Mouse (Mus musculus) frontal cortex, postnatal 36 days (tissue): Measurements from ENCODE around the gene Msi1.

Experiments used
- DNase-seq, 2 experiments: peaks; one replicate each; pipeline ENCODE4 v3.0.0; 2022; ENCODE audit warnings: low spot score in 2 of 2

Msi1 gene

DNA sequence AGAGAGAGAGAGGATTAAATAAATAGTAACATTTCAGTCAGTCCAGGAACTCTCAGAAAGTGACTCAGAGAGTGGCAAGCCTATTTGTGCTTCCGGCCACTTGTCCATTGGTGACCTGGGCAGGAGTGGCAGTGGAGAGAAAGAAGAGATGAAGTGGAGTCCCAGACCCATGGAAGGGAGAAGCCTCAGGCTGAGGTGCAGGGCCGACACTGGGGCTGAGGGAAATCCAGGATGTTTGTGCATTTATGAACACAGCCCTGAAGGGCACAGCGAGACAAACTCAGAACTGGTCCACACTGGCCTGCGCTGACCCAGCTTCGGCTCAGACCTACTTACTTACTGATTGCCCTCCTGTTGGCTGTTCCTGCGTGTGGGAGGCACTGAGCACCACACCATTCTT, 40.4 kb downstream of the Msi1 start:
- DNase-seq: no peak

DNA sequence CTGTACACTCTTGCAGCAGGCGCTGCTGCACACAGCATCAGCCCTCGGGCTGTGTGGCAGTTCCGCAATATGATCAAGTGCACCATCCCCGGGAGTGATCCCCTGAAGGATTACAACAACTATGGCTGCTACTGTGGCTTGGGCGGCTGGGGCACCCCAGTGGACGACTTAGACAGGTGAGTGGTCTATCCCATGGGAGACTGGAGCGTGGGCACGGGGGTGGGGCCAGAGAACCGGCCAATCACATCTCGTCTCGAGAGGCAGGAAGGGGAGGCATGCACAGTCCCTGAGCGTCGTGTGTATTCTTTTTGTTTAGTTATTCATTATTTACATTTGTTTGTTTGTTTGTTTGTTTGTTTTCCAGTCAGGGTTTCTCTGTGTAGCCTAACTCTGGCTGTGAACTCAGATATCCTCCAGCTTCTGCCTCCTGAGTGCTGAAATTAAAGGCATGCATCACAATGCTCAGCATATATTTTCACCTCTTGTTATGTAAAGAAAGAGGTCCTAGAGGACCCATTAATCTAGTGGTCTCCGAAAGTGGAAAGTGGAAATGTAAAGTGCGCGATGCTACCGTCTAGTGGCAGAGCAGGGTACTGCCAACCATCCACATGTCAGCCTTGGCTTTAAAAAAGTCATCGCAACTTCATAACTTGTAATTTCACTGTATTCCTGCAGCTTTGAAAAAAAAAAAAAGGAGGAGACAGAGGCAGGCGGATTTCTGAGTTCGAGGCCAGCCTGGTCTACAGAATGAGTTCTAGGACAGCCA, 41.5 kb downstream of the Msi1 start:
- DNase-seq: peak; percentile 47 to 64

DNA sequence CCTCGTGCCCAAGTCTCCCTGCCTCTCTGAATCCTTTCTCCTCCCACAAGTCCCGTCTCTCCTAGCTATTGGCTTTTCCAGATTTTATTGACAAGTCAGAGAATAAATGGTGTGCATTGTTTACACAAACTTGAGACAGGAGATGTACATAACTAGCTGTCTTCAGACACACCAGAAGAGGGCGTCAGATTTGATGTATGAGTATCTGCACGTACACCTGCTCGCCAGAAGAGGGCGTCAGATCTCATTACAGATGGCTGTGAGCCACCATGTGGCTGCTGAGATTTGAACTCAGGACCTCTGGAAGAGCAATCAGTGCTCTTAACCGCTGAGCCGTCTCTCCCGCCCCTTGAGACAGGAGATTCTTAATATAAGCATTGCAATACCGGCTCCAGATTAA, 43.8 kb downstream of the Msi1 start:
- no peak for DNase-seq

DNA sequence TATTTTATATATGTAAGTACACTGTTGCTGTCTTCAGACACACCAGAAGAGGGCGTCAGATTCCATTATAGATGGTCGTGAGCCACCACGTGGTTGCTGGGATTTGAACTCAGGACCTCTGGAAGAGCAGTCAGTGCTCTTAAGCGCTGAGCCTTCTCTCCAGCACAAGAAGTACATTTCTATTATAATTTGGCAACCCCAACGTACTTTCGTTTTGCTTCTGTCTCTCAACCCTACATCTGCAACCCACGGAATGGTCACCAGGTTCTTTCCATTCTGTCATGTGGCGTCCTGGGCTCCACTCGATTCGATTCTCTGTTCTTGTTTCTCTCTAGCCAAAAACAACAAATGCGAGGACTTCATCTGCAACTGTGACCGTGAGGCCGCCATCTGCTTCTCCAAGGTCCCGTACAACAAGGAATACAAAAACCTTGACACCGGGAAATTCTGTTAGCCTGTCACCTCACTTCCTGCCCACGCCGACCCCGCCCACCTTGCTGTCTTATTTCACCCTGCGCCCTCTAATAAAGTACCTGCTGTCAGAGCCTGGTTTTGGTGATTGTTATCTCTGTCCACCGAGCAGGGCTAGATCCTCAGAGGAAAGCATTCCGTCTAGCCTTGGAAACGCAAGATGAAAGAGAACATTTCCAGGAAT, 44.9 kb downstream of the Msi1 start:
- no peak for DNase-seq

DNA sequence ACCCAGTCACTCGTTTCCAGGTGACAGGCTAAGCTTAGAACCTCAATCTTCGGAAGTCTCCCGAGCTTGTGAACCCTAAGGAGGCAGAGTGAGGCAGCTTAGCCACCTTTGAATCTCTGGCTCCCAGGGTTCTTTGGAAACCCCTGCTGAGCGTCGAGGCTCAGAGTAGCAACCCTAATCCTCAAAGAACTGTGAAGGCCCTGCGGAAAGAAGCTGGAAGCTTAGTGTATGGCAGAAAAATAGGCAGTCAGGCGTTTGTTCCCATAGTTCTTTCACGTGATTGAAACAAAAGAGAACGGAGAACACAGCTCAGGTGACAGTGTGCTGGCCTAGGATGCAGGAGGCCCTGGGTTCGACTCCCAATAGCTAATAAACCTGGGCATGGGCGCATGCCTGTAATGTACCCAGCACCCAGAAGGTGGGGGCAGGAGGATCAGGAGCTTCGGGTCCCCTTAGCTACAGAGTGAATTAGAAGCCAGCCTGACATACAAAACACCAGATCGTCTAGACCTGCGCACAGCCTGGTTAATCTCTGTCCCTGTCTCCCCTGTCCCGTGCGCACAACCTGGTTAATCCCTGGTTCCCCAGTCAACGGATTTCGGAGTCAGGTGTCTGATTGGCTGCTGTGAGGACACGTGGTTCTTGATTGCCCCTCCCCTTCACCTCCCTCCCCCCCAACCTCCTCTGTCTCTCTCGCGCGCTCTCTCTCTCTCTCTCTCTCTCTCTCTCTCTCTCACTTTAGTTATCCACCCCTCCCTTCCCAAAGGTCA, 46.1 kb downstream of the Msi1 start:
- no peak for DNase-seq

DNA sequence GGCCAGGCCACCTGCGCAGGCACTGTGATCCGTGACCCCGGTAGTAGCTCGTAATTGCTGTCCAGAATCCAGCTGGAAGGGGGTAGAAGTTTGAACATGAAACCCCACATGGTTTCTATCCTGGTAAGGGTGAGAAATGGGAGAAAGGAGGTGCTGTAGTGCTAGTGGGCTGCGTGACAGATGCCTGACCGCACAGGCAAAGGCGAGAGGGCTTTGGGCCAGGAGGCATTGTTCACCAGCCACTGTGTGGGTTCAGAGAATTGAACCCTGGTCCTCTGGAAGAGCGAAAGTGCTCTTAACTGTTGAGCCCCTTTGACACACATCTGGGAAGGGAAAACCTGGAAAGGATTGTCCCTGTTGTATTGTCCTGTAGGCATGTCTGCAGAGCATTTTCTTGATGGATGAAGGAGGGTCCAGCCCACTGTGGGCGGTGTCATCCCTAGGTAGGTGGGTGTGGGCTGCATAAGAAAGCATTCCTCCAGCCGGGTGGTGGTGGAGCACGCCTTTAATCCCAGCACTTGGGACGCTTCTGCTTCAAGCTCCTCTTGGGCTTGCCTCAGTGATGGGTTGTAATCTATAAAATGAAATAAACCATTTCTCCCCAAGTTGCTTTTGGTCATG, 46.8 kb downstream of the Msi1 start:
- no peak for DNase-seq

DNA sequence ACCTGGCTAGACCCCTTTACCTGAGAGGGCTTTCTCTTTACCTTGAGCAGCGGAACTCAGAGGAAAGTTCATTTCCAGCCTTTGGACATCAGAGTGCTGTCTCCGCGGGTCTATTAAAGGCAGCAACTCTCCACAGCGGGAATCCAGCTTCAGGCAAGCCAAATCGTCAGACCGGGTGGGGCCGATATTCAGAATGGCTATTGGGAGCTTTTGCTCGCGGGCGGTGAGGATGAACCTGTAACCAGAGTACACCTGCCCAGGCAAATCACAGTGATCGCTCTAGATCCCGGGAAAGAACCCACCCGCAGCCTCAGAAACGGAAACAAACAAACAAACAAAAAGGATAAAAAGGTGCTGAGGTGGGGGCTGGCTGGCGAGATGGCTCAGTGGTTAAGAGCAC, 50.2 kb downstream of the Msi1 start:
- DNase-seq: no peak

DNA sequence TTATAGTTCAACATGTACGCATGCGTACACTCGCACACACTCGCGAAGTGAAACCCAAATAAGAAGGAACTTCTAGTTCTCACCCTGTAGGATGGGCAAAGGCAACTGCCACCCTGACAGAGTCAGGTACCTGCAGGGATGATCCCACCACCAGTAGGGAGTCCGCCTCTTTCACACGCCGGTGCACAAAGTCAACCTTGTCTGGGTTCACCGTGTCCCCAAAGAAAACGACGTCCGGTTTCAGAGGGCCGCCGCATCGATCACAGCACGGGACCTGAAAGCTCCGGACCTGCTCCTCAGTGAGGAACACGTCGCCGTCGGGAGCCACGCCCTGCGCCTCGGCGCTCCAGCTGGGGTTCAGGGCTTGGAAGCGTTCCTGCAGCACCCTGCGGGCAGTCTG, 50.7 kb downstream of the Msi1 start:
- no peak for DNase-seq

DNA sequence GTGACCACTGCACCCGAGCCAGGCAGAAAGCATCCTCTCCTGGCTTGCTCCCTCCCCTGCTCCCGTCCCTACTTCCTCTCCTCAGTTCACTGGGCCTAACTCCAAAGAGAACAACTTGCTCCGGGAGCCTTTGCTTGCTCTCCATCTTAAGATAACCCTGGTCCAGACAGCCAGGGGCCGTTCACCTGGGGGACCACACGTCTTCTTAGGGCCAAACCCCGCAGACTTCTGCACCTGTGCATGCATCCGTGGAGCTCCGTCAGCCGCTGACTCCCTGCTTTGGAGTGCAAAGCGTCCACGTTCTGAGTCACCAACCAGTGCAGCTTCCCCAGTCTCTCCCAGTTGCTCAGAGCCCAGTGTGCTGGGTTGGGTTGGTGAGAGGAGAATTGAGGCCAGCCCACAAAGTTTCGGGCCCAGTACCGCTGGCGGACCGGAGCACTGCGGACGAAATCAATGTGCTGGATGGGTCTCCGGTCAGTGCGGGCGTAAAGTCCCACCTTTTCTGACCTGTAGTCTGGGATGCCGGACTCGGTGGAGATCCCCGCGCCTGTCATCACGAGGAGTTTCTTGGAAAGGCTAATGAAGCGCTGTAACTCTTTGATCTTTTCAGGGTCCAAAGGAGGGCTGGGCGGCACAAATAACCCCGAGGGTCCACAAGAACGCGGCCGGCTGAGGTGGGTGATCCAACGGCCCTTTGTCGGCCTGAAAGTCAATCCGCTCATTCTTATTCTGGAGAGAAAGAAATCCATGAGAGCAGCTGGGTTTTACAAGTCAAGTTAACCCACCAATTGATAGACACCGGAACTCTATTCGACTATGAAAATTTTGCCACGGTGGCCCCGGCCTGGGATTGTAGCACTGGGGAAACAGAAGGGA, 53.2 kb downstream of the Msi1 start:
- no peak for DNase-seq

DNA sequence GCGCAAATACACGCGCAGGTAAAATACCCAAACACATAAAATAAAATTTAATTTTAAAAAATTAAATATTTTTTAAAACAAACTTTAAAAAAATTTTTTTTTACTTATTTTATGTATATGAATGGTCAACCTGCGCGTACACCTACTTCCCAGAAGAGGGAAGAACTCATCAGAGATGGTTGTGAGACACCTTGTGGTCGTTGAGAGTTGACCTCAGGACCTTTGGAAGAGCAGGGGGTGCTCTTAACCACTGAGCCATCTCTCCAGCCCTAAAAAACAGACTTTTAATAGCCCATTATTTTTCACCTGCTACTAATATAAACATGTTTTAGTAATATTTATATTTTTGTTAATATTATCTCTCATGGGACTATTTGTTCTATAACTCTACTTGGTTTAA, 54.0 kb downstream of the Msi1 start:
- DNase-seq: no peak

DNA sequence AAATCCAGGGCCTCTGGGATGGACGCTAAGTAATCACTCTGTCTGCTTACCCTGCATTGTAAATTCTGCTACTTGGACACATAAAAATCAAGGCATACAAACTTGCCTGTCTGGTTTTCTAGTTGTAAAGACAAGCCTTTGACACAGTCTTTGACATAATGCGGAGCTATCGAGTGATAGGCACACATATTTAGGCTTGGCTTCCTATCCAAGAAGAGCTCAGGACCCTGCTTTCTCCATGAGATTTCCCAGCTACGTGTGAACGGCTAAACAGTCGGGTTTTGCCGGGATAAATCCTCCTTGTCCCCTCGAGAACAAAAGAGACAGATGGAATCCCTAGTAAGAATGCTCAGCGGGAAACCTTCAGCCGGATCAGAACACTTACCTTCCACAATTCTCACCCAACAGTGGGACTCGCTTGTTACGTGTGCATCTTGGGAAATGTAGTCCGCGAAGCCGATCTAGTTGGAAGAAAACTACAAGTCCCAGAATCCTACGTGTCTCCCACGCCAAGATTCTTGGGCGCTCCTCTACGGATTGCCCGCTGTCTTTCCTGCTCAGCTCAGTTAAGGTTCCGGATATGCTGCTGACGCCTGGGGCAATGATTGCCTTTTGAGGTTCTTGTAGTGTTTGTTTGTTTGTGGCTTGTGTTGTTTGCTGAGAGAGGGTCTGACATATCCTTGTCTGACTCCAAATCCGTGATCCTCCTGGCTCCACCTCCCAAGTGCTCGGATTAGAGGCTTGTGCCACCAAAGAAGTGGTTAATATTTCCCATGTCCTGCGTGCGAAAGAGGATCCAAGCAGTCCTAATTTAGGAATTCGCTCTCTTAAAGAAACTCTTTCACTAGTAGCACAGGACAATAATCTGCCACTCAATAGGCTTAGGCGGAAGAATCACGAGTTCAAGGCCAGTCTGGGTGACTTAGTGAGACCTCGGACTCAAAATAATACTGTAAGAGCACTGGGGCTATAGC, 54.8 kb downstream of the Msi1 start, which contains the start of gene Sirt4:
Gene Sirt4, minus strand, starts transcription at position 779 of the 974 bp plus-strand sequence.
- peak; percentile 78 to 94 for DNase-seq

DNA sequence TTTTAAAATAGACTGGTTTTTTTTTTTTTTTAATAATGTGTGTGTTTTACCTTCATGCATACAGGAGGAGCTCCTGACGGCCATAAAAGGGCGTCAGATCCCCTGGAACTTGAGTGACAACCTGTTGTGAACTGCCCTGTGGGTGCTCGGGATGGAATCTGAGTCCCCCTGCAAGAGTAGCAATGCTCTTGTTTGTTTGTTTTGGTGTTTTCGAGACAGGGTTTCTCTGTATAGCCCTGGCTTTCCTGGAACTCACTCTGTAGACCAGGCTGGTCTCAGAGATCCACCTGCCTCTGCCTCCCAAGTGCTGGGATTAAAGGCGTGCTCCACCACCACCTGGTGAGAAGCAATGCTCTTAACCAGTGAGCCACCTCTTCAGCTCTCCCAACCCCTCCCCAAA, 55.6 kb downstream of the Msi1 start:
- DNase-seq: no peak

DNA sequence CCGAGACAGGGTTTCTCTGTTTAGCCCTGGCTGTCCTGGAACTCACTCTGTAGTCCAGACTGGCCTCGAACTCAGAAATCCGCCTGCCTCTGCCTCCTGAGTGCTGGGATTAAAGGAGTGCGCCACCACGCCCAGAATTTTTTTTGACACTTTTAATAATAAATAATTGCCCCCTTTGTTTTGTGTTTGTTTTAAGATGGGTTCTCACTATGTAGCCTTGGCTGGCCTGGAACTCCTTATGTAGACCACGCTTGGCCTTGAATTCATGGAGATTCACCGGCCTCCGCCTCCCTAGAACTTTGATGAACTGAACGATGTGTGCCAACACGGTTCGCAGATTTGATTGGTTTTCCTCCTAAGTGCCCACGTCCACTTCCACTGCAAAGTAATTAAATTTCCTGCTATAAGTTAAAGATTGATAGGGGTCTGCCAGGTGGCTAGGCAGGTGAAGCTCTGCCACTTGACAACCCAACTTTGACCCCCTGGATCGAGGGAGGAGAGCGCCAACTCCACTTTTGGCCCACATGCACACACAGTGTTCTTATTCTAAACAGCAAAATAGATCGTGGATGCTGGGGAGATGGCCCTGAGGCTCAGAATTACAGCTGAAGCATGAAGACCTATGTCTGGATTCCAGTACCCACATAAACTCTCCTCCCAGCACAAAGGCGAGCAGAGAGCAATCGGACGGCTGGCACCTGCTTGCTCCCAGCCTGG, 56.2 kb downstream of the Msi1 start:
- DNase-seq: no peak

DNA sequence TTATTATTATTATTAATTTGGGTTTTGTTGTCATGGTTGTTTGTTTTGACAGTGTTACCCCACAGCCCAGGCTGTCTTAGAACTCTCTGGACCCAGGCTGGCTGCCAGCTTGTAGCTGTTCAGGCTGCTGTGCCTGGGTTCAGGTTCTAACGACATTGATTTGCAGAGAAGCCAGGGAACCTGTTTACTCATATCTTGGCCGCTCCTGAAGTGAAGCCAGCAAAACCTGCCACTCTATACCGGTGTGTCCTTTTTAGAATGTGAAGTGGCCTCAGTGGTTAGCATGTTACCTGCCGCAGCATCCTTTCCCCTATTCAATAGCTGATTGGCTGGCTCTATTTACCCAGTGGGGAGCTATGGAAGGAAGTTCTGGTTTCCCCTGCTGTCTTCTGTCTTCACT, 57.3 kb downstream of the Msi1 start:
- DNase-seq: no peak

DNA sequence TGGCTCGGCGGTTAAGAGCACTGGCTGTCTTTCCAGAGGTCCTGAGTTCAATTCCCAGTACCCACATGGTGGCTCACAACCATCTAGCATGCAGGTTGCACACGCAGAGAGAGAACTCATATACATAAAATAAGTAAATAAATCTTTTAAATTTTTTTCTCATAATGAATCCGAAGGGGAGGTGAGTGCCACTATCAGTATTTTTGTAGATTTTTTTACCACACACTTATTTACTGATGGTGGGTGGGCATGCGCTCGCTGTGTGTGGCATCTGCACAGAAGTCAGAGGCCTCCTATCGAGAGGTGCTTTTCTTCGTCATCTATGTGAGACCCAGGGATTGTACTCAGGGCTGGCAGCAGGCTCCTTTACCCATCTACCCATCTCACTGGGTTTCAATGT, 58.0 kb downstream of the Msi1 start:
- DNase-seq: no peak

DNA sequence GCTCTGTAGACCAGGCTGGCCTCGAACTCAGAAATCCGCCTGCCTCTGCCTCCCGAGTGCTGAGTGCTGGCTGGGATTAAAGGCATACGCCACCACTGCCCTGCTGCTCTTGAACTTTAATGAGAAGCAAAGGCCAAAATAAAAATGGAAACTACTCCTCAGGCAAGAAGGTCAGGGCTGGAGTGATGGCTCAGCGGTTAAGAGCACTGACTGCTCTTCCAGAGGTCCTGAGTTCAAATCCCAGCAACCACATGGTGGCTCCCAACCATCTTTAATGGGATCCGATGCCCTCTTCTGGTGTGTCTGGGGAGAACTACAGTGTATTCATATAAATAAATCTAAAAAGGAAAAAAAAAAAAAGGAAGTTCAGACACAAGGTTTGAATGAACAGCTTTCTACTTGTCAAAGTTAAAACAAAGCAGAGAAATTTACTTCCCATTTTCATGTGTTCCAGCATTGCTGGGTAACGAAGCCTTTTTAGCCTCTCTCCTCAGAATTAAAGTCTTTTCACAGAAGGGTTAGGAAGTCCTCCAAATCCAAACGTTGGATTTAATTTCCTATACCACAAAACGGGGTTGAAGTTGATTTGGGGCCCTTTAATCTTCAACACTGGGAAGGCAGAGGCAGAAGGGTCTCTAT, 58.7 kb downstream of the Msi1 start:
- no peak for DNase-seq

DNA sequence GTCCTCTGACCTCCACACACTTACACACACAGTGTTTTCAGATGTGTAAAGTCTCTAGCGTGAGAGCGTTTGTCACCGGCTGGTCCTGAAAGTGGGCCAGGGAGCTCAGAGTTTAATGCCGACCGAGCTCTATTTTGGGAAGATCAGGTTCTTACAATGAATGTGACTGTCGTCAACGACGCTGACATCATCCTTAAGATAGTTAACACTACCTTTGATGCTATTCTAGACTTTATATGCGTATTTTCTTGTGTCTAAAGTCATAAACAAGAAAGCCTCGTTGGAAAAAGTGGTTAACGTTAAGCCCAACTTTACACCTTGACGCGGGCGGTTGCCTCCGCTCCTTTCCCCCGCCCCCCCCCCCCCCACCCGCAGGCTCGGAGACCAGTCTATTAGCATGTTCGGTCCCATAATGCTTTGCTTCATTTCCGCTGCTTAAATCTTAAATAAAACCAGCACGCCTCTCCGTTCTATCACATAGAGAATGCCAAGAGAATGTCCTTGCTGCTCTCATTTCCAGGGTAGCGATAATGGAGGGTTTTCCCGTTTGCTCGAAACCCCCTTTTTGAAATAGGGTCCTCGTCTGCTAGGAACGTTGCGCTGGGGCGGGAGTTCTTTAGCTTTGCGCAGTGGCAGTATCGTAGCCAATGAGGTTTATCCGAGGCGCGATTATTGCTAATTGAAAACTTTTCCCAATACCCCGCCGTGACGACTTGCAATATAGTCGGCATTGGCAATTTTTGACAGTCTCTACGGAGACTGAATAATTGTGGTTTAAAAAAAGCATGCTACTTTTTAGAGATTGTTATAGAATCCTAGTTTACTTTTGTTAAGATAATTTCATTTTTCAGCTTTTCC, 59.7 kb downstream of the Msi1 start:
- peak; percentile 83 to 89 for DNase-seq
